Mouse (Mus musculus) MEL (cell line): ENCODE measurements at regions not wholly inside any gene's neighbourhood (a gene's known extent, or its start where the extent isn't known, plus 50 kb on each side); places are given as distances from the start of the nearest gene placed in this dataset.

Experiments
- DNase-seq: peaks from one replicate; pipeline ENCODE4 v3.0.0; 2011; ENCODE audit warnings: low read depth, low spot score
- H3K27ac ChIP-seq: 2 replicates; pipeline ENCODE4 v1.5.1; 2012; ENCODE audit warnings: low read depth, mild to moderate bottlenecking, control low read depth, low read length, moderate library complexity; ENCODE audit not compliant: control insufficient read depth
- H3K27me3 ChIP-seq, 2 experiments: fragments of 150-350 bp in 1 of 2; sonication (generic) in 1 of 2; 2 replicates each; pipeline ENCODE4 v1.6.1; 2012; ENCODE audit warnings: low read length in 2 of 2, mild to moderate bottlenecking in 2 of 2, improper control_type of control experiment in 1 of 2, moderate library complexity in 1 of 2; ENCODE audit not compliant: insufficient read depth in 2 of 2, control insufficient read depth in 1 of 2
- H3K36me3 ChIP-seq, 2 experiments: 2 replicates each; pipeline ENCODE4 v1.6.1; 2012 to 2014; ENCODE audit warnings: low read length in 2 of 2, improper control_type of control experiment in 1 of 2, inconsistent platforms in 1 of 2, mild to moderate bottlenecking in 1 of 2; ENCODE audit not compliant: insufficient read depth in 2 of 2, control insufficient read depth in 1 of 2
- H3K4me1 ChIP-seq, 2 experiments: fragments of 150-350 bp in 1 of 2; sonication (generic) in 1 of 2; 2 replicates each; pipeline ENCODE4 v1.6.1; 2012; ENCODE audit warnings: low read length in 2 of 2, improper control_type of control experiment in 1 of 2, mild to moderate bottlenecking in 1 of 2; ENCODE audit not compliant: insufficient read depth in 2 of 2, control insufficient read depth in 1 of 2
- H3K4me3 ChIP-seq, 2 experiments: fragments of 150-350 bp in 1 of 2; sonication (generic) in 1 of 2; 2 replicates each; pipeline ENCODE4 v1.5.1; 2012; ENCODE audit warnings: low read depth in 2 of 2, low read length in 2 of 2, mild to moderate bottlenecking in 2 of 2, moderate library complexity in 2 of 2, control low read depth in 1 of 2, improper control_type of control experiment in 1 of 2; ENCODE audit not compliant: control insufficient read depth in 1 of 2, insufficient read depth in 1 of 2
- H3K79me2 ChIP-seq: 2 replicates; pipeline ENCODE4 v1.6.1; 2012; ENCODE audit warnings: mild to moderate bottlenecking, low read length, moderate library complexity; ENCODE audit not compliant: control insufficient read depth, poor library complexity, insufficient read depth
- H3K9ac ChIP-seq: 2 replicates; pipeline ENCODE4 v1.6.1; 2012; ENCODE audit warnings: low read depth, mild to moderate bottlenecking, control low read depth, low read length, moderate library complexity; ENCODE audit not compliant: control insufficient read depth, poor library complexity, severe bottlenecking
- H3K9me3 ChIP-seq: fragments of 150-350 bp; sonication (generic); replicated peaks from 2 replicates; pipeline ENCODE4 v1.6.1; 2012; ENCODE audit warnings: mild to moderate bottlenecking, low read length, improper control_type of control experiment, moderate library complexity; ENCODE audit not compliant: insufficient read depth
- CHD1 ChIP-seq: IDR thresholded peaks from 2 replicates; pipeline ENCODE4 v1.6.1; 2012; ENCODE audit warnings: low read depth, mild to moderate bottlenecking, inconsistent platforms, low read length, improper control_type of control experiment
- E2F4 ChIP-seq: IDR thresholded peaks from 2 replicates; pipeline ENCODE4 v1.6.1; 2011; ENCODE audit warnings: low read depth, low read length, improper control_type of control experiment, borderline replicate concordance
- ELF1 ChIP-seq: IDR thresholded peaks from 2 replicates; pipeline ENCODE4 v1.6.1; 2014; ENCODE audit warnings: low read depth, mild to moderate bottlenecking, inconsistent platforms, low read length, improper control_type of control experiment, moderate library complexity
- EP300 ChIP-seq, 2 experiments: IDR thresholded peaks; 2 replicates each; pipeline ENCODE4 v1.6.1; 2011; ENCODE audit warnings: improper control_type of control experiment in 2 of 2, low read length in 2 of 2, low read depth in 1 of 2, mild to moderate bottlenecking in 1 of 2
- ETS1 ChIP-seq: IDR thresholded peaks from 2 replicates; pipeline ENCODE4 v1.6.1; 2012; ENCODE audit warnings: low read depth, mild to moderate bottlenecking, inconsistent platforms, low read length, improper control_type of control experiment, moderate library complexity
- MAFK ChIP-seq: IDR thresholded peaks from 2 replicates; pipeline ENCODE4 v1.6.1; 2011; ENCODE audit warnings: low read depth, mild to moderate bottlenecking, low read length, improper control_type of control experiment, borderline replicate concordance
- MAZ ChIP-seq: IDR thresholded peaks from 2 replicates; pipeline ENCODE4 v1.6.1; 2012; ENCODE audit warnings: low read depth, mild to moderate bottlenecking, inconsistent platforms, low read length, improper control_type of control experiment
- MYC ChIP-seq: IDR thresholded peaks from 2 replicates; pipeline ENCODE4 v1.6.1; 2011; ENCODE audit warnings: low read depth, mild to moderate bottlenecking, low read length, improper control_type of control experiment, moderate library complexity
- NELFE ChIP-seq: IDR thresholded peaks from 2 replicates; pipeline ENCODE4 v1.6.1; 2011; ENCODE audit warnings: low read depth, low read length, improper control_type of control experiment
- RAD21 ChIP-seq: IDR thresholded peaks from 2 replicates; pipeline ENCODE4 v1.6.1; 2011; ENCODE audit warnings: mild to moderate bottlenecking, low read depth, low read length, improper control_type of control experiment
- SIN3A ChIP-seq: IDR thresholded peaks from 2 replicates; pipeline ENCODE4 v1.6.1; 2012; ENCODE audit warnings: low read length, improper control_type of control experiment, inconsistent platforms
- TAL1 ChIP-seq: IDR thresholded peaks from 2 replicates; pipeline ENCODE4 v1.6.1; 2012; ENCODE audit warnings: mild to moderate bottlenecking, inconsistent platforms, low read length, moderate library complexity, mixed read lengths
- UBTF ChIP-seq: IDR thresholded peaks from 2 replicates; pipeline ENCODE4 v1.6.1; 2012; ENCODE audit warnings: low read depth, mild to moderate bottlenecking, inconsistent platforms, low read length, improper control_type of control experiment, moderate library complexity, borderline replicate concordance; ENCODE audit not compliant: insufficient read depth
- USF2 ChIP-seq, 2 experiments: IDR thresholded peaks; 2 replicates each; pipeline ENCODE4 v1.6.1; 2011 to 2012; ENCODE audit warnings: improper control_type of control experiment in 2 of 2, low read length in 2 of 2, borderline replicate concordance in 1 of 2, inconsistent platforms in 1 of 2, low read depth in 1 of 2, mild to moderate bottlenecking in 1 of 2; ENCODE audit not compliant: insufficient read depth in 1 of 2
- ZC3H11A ChIP-seq: IDR thresholded peaks from 2 replicates; pipeline ENCODE4 v1.6.1; 2012; ENCODE audit warnings: low read depth, mild to moderate bottlenecking, inconsistent platforms, low read length, improper control_type of control experiment
- ZMIZ1 ChIP-seq: IDR thresholded peaks from 2 replicates; pipeline ENCODE4 v1.6.1; 2012; ENCODE audit warnings: low read depth, mild to moderate bottlenecking, inconsistent platforms, low read length, improper control_type of control experiment, moderate library complexity
- ZNF384 ChIP-seq: IDR thresholded peaks from 2 replicates; pipeline ENCODE4 v1.6.1; 2012; ENCODE audit warnings: low read depth, mild to moderate bottlenecking, inconsistent platforms, low read length, improper control_type of control experiment

DNA sequence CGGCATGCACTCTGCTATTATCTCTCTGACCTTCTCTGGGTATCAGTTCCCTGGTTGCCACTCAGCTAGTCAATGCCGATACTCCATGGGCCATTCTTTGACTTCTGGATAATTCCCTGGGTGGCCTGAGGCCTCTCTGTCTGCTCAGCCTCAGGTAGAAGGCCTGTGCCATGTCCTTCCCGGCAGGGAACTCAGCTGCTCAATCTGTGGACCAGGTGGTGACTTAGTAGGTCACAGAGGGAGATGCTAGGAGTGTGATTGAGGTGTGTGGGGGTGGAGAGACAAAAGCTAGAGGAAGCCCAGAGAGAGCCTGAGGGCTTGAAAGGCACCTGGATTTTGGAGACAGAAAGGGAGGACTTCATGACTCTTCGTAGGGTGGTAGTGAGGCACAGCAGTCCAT, 188.0 kb upstream of the Cops8 start:
- no peak for DNase-seq
- no peak overlapping the region for H3K4me3 ChIP-seq
- H3K9ac ChIP-seq: no peak overlapping the region
- H3K27me3 ChIP-seq: no peaks in the 10 kb centered on the region
- no peak for TF ChIP-seq SIN3A
- TF ChIP-seq E2F4: no peak
- TF ChIP-seq MAZ: no peak
- no peak for TF ChIP-seq USF2 (IDR thresholded peaks at IDR 0.05; ENCODE audit: borderline replicate concordance in 1 of 2, insufficient read depth in 1 of 2, low read depth in 1 of 2, low read length in 2 of 2)
- no peak for TF ChIP-seq ZMIZ1
- TF ChIP-seq NELFE: no peak
- no peak for TF ChIP-seq ZC3H11A
- TF ChIP-seq TAL1: no peak
- no peak for TF ChIP-seq MYC
- TF ChIP-seq MAFK: no peak
- no peak for TF ChIP-seq RAD21
- no peak for TF ChIP-seq ETS1
- TF ChIP-seq, all 39 proteins: peak for 0
- H3K36me3 ChIP-seq: no peaks in the 10 kb centered on the region
- no peaks in the 10 kb centered on the region for H3K4me1 ChIP-seq
- H3K79me2 ChIP-seq: no peaks in the 10 kb centered on the region
- H3K27ac ChIP-seq: no peak overlapping the region
- no peaks in the 10 kb centered on the region for H3K9me3 ChIP-seq

DNA sequence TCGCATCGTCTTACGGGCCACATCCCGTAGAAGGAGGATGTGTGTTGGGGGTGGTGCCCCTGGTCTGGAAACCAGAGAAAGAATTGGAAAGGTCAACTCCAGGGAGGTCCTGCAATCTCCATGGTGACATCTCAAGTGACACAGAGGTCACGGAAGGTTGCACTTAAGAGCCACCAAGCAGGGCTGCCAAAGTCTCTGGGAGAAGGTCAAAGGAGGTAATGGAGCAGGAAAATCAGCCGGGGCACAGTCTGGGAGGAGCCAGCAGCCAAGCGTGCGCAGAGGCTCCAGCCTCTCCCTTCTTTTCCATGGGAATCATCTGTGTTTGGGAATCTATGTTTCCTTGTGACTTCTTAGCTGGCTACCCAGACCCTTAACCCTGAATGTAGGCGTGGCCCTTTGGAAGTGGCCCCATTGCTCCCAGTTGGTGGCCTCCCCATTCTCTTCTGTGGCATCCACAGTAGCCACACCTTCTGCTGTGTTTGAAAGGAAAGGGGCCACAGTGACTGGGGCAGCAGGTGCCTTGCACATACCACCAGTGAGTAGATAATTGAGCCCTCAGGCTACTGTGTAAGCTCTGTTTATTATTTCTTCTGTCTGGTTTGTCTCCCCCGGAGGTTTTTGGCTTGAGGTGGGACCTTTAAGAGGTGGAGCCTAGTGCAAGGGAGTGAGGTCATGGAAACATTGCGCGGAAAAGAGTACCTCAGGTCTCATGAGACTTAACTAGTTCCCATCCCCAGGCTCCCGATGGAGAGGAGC, 178.5 kb upstream of the Cops8 start:
- no peaks in the 10 kb centered on the region for H3K27me3 ChIP-seq
- no peaks in the 10 kb centered on the region for H3K9me3 ChIP-seq
- H3K9ac ChIP-seq: no peak overlapping the region
- no peak for TF ChIP-seq ZNF384
- TF ChIP-seq UBTF: no peak
- TF ChIP-seq CHD1: no peak
- no peak for TF ChIP-seq ELF1
- TF ChIP-seq EP300 (IDR thresholded peaks at IDR 0.05; ENCODE audit: low read depth in 1 of 2, low read length in 2 of 2): no peak
- no peaks in the 10 kb centered on the region for H3K4me1 ChIP-seq
- H3K36me3 ChIP-seq: no peaks in the 10 kb centered on the region
- no peak for DNase-seq
- no peak overlapping the region for H3K4me3 ChIP-seq
- no peaks in the 10 kb centered on the region for H3K79me2 ChIP-seq
- H3K27ac ChIP-seq: no peak overlapping the region
